In the genomic region with DNA sequence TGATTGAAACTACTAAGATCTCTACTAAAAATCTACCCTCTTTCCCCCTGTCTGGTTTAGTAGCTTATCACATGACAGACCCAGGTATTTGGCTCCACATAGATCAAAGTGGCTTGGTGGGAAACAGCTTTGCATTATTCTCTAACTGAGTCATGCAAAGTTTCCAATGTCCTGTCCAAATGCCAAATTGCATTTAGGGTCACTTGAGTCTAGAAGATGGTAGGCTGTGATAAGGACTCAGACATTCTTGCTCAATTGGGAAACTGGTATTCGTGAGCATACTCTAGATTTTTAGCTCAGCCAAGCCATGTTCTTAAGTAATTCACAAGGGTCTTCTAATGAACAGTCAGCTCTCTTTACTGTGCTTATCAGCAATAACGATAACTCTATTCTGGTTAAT, we compare ENCODE assay signal across 24 mouse cellular contexts.
"Had no signal": no experiment of that assay in that cellular context is flagged by ENCODE, and none has a peak within 500 bp of the region (broad histone marks: within the 10 kb centered on the region; RNA-seq: fewer than 3 reads in every experiment).

No protein-coding gene starts in this region.

- H3K27me3 ChIP-seq: hindbrain, embryonic 12.5 days; intestine, embryonic 15.5 days; kidney, embryonic 15.5 days; limb, embryonic 12.5 days; liver, embryonic 13.5 days; liver, embryonic 15.5 days had no signal

- H3K4me1 ChIP-seq: heart, embryonic 10.5 days; heart, embryonic 12.5 days; intestine, embryonic 15.5 days; liver, embryonic 13.5 days; liver, embryonic 15.5 days had no signal

- H3K4me3 ChIP-seq: gastrocnemius, adult 2 months; heart, embryonic 10.5 days; heart, embryonic 12.5 days; hindbrain, embryonic 10.5 days; hindbrain, embryonic 12.5 days; intestine, embryonic 15.5 days; kidney, embryonic 15.5 days; left cerebral cortex, adult 2 months; limb, embryonic 10.5 days; limb, embryonic 12.5 days; liver, embryonic 13.5 days; liver, embryonic 15.5 days had no signal

- DNase-seq: gastrocnemius, adult 2 months; gastrocnemius, postnatal 10 days; gastrocnemius, postnatal 25 days; heart, adult 18-20 months; heart, postnatal 10 days; heart, postnatal 4 days; kidney, adult 2 months; kidney, adult 9 months; kidney, postnatal 14 days; kidney, postnatal 36 days; liver; liver, embryonic 13.5 days had no signal

- H3K27ac ChIP-seq: gastrocnemius, adult 2 months; heart, embryonic 10.5 days; hindbrain, embryonic 10.5 days; hindbrain, embryonic 12.5 days; hindbrain, embryonic 14.5 days; intestine, embryonic 15.5 days; kidney, embryonic 15.5 days; kidney, postnatal 0 days; left cerebral cortex, adult 2 months; limb, embryonic 10.5 days; limb, embryonic 12.5 days; liver, embryonic 13.5 days; liver, embryonic 15.5 days had no signal
